Mouse (Mus musculus) induced T-regulatory cell, adult 2 months (primary cell): ENCODE results near the gene Cdh1.

Experiments
- DNase-seq: peaks from one replicate; pipeline ENCODE4 v3.0.0-alpha.2; 2012; ENCODE audit warnings: low read depth

Gene Cdh1

DNA sequence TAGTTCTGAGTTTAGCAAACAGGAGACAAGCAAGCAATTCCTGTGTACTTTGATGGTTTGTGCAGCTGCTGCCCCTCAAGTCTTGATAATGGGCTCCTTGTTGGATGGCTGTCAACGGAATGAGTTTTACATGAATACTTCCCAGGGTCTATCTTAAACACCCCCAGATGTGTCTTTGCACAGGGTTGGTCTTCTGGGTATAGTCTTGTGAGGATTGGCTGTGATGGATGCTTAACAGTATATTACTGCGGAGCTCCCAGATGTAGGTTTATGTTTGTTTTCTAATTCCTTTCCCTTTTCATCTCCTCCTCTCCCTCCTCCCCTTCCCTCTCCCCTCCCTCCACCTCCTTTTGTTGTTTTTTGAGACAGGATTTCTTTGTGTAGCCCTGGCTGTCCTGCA lies 69.6 kb downstream of the Cdh1 start:
- DNase-seq: no peak

DNA sequence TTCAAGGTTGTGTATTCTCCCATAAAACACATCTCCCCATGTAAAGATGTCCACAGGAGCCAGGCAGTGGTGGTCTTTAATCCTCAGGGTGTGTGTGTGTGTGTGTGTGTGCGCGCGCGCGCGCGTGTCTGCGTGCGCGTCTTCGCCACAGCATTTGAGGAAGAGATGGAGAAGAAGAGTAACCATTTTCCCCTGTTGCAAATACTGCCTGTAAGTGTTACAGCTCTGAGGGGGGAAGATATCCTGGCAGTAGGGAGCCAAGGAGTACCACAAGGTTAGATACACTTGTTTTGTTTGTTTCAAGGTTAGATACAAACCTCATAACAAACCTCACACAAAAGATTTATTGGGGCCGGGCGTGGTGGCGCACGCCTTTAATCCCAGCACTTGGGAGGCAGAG lies 71.2 kb downstream of the Cdh1 start:
- no peak for DNase-seq

- DNase-seq: peak; percentile 69
Observed at GRCm38 (mm10) chr8:106674894-106675293, 71.7 kb downstream of the Cdh1 start.

DNA sequence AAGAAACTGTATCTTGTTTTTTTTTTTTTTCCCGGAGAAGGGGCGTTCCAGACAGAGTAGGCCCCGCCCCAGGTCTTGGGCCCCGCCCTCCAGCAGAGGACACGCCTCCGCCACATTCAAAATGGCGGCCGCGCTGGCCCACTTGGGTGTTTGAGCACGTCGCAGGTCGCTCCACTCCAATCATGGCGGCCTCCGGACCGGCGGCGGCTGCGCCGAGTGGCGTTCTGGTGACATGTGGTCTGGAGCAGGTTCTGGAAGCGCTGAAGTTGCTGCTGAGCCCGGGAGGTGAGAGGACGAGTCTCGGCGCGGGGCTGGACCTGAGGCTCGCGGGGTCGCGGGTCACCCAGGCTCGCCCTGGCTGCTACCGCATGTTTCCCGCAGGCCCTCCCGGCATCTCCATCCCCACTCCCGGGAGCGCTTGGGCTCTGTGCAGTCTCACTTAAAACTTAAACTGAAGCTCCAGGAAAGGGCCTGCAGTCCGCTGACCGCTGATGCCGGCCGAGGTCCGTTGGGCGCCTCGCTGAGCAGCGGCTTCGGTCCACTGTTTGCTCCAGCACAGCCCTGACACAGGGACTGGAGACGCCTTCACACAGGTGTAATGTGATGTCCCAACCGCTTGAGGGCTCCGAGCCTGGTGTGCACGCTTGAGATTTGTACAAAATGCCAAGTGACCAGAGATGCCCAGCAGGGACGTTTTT lies 80.0 kb downstream of the Cdh1 start, which contains the start of gene Tango6:
TSS of gene Tango6 (plus strand) at position 98 of the 698 bp plus-strand sequence.
- peak; percentile 93 for DNase-seq

GRCm38 (mm10) chr8:106684387-106684786 lies 81.2 kb downstream of the Cdh1 start:
- no peak for DNase-seq

DNA sequence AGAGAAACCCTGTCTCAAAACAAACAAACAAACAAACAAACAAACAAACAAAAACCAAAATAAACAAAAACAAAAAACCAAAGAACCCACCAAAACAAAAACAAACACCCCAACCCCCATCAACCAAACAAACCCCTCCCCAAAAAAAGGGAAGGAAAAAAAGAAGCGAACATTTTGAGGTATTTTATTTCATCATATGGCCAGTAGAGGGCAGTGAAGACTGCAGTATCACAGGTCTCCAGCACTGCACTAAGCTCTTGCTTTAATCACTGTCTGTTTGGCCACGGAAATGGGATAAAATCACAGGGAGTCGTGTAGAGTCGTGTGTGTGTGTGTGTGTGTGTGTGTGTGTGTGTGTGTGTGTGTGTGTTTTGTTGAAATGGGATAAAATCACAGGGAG lies 84.3 kb downstream of the Cdh1 start:
- peak; percentile 78 for DNase-seq

- DNase-seq: no peak
Observed at GRCm38 (mm10) chr8:106697748-106698248, 94.6 kb downstream of the Cdh1 start.

DNA sequence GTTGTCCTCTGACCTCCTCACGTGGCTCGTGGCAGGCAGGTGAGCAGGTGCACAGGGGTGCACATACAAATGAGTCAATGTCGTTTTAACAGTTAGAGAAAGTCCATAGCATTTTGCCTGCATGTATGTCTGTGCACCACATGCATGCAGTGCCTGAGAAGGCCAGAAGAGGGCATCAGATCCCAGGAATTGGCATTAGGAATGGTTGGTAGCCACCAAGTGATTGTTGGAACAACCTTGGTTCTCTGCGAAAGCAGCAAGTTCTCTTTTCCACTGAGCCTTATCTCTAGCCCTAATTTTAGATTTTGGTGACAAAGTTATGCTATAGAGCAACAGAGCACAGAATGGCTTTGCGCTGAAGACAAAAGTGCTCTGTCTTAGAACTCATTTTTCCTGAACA lies 96.4 kb downstream of the Cdh1 start:
- DNase-seq: peak; percentile 71

DNA sequence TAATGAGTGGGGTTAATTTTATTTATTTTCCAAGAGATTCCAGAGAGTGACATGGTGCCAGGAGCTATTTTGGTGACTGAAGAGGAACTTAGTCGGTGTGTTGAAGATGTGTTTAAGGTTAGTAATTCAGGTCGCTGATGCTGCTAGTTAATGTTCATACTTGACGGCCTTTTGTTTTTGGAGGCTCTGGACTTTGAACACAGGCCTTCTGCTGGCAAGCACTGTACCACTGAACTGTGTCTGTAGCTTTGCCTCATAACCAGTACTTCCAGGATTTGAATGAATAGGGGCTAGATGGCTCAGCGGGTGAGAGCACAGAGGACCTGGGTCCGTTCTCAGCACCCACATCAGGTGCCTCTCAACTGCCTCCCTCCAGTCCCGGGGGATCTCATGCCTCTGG lies 97.0 kb downstream of the Cdh1 start:
- no peak for DNase-seq

GRCm38 (mm10) chr8:106701360-106701759 lies 98.2 kb downstream of the Cdh1 start:
- DNase-seq: peak; percentile 38

- DNase-seq: no peak
Observed at GRCm38 (mm10) chr8:106704199-106704900, 101.2 kb downstream of the Cdh1 start.

GRCm38 (mm10) chr8:106704901-106705321 lies 101.8 kb downstream of the Cdh1 start:
- DNase-seq: no peak

GRCm38 (mm10) chr8:106706194-106706593 lies 103.0 kb downstream of the Cdh1 start:
- DNase-seq: no peak

- no peak for DNase-seq
Observed at GRCm38 (mm10) chr8:106710002-106710401, 106.9 kb downstream of the Cdh1 start.

DNA sequence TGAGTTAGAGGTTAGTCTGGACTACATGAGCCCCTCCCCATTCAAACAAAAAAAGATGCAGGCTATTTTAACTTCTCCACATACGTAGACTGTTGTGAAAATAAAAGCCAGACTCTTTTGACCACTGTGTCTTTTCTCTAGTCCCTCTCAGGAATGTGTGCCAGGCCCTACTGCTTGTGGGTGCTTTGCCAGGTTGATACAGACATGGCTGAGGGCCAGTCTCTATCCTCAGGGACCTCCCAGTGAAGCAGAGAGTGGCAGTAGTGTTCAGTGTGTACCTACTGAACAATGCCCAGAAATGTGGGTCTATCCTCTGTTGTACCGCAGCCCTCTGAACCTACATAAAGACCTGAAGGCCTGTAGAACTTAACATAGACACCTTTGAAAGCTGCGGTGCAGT lies 109.3 kb downstream of the Cdh1 start:
- no peak for DNase-seq

- DNase-seq: no peak
Observed at GRCm38 (mm10) chr8:106714297-106714696, 111.1 kb downstream of the Cdh1 start.

- peak; percentile 75 for DNase-seq
Observed at GRCm38 (mm10) chr8:106718091-106718500, 114.9 kb downstream of the Cdh1 start.
